In the genomic region with DNA sequence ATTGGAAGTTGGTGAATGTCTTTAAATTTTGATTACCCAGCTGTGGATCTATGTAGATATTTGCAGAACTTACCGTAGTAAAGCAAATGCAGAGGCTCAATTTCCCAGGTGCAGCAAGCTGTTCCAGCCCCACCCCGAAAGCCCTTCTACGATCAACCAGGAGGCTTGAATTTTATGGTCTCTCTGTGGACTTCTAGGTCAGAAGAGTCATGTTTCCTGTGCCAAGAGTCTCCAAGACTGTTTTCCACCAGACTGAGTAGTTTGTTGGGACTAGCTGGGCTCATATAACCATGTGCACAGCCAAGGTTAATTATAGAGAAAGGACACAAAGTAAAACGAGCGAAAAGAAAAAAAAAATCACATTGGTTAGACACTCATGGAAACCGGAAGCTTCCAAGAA, we compare ENCODE assay signal across 29 mouse cellular contexts.
A peak's percentile ranks its signal among the peaks of the same experiment; 100 is the strongest.
DNase-seq lines count a peak whose midpoint lies in the region; ATAC-seq and TF ChIP-seq lines count a peak whose summit lies in the region.
"Had no signal": no experiment of that assay in that cellular context is flagged by ENCODE, and none has a peak within 500 bp of the region (broad histone marks: within the 10 kb centered on the region; RNA-seq: fewer than 3 reads in every experiment).

No protein-coding gene starts in this region.

- H3K36me3 ChIP-seq in hindbrain, postnatal 0 days (ENCODE audit: insufficient read depth, low read length), result no peaks in the 10 kb centered on the region
- H3K36me3 ChIP-seq in hindbrain, embryonic 16.5 days (ENCODE audit: control insufficient read depth, insufficient read depth, low read length), result no peaks in the 10 kb centered on the region
- no peaks in the 10 kb centered on the region for H3K36me3 ChIP-seq in limb, embryonic 14.5 days (ENCODE audit: control insufficient read depth, insufficient read depth, low read length)
- H3K36me3 ChIP-seq: embryonic facial prominence, embryonic 13.5 days; embryonic facial prominence, embryonic 15.5 days; forebrain, embryonic 10.5 days; forebrain, embryonic 12.5 days; G1E had no signal

- H3K4me1 ChIP-seq in hindbrain, postnatal 0 days (ENCODE audit: insufficient read depth, low read length), result no peaks in the 10 kb centered on the region
- no peaks in the 10 kb centered on the region for H3K4me1 ChIP-seq in hindbrain, embryonic 16.5 days (ENCODE audit: control insufficient read depth, insufficient read depth, low read depth, low read length)
- H3K4me1 ChIP-seq in limb, embryonic 14.5 days (ENCODE audit: control insufficient read depth, insufficient read depth, low read length), result no peaks in the 10 kb centered on the region
- H3K4me1 ChIP-seq: embryonic facial prominence, embryonic 13.5 days; embryonic facial prominence, embryonic 15.5 days; forebrain, embryonic 10.5 days; forebrain, embryonic 12.5 days had no signal

- TF ChIP-seq POLR2A in limb, embryonic 14.5 days (IDR thresholded peaks at IDR 0.05; ENCODE audit: borderline replicate concordance, extremely low read depth, insufficient read depth, insufficient read length), result no peak

- 81% methylated on average over 6 of the region's 6 CpGs for WGBS in hindbrain, postnatal 0 days
- 81% methylated on average over 6 of the region's 6 CpGs for WGBS in hindbrain, embryonic 16.5 days
- WGBS in limb, embryonic 14.5 days, result 35% methylated on average over 6 of the region's 6 CpGs

- no peak for ATAC-seq in hindbrain, postnatal 0 days
- ATAC-seq in hindbrain, embryonic 16.5 days, result no peak
- ATAC-seq in limb, embryonic 14.5 days (ENCODE audit: low FRiP score, low read depth), result peak; percentile 67; the same call in 1 of the 2 replicates
- ATAC-seq: activated CD4-positive, CD25-positive, alpha-beta regulatory T cell, adult 4 months; CD4-positive, CD25-positive, alpha-beta regulatory T cell, adult 4 months; forebrain, embryonic 14.5 days; forebrain, embryonic 16.5 days; Patski had no signal

- H3K4me3 ChIP-seq in hindbrain, postnatal 0 days (ENCODE audit: low read length), result no peak overlapping the region
- H3K4me3 ChIP-seq in hindbrain, embryonic 16.5 days (ENCODE audit: low read length), result no peak overlapping the region
- H3K4me3 ChIP-seq in limb, embryonic 14.5 days (replicated peaks; ENCODE audit: low read length), result no peak overlapping the region
- H3K4me3 ChIP-seq: embryonic facial prominence, embryonic 13.5 days; embryonic facial prominence, embryonic 15.5 days; erythroblast, embryonic 14.5 days; forebrain, embryonic 10.5 days; forebrain, embryonic 12.5 days had no signal

- no peak overlapping the region for H3K9ac ChIP-seq in hindbrain, postnatal 0 days (replicated peaks; ENCODE audit: low read length)
- H3K9ac ChIP-seq in hindbrain, embryonic 16.5 days (ENCODE audit: low read depth, low read length), result no peak overlapping the region
- no peak overlapping the region for H3K9ac ChIP-seq in limb, embryonic 14.5 days (ENCODE audit: low read depth, low read length, severe bottlenecking)
- H3K9ac ChIP-seq: embryonic facial prominence, embryonic 13.5 days; embryonic facial prominence, embryonic 15.5 days; forebrain, embryonic 12.5 days had no signal

- DNase-seq in hindbrain, postnatal 0 days (ENCODE audit: low spot score), result peak; percentile 9
- DNase-seq in brain, adult 2 months (ENCODE audit: low read depth, low spot score), result peak; percentile 16
- DNase-seq in limb, embryonic 14.5 days (ENCODE audit: low spot score), result peak; percentile 33
- DNase-seq in retina, embryonic 14.5 days (ENCODE audit: low spot score), result no peak
- no peak for DNase-seq in lung, postnatal 36 days
- DNase-seq: adrenal gland, adult 8-10 months; adrenal gland, postnatal 14 days; adrenal gland, postnatal 36 days; B cell, adult 2 months; cerebellum, adult 11 months; cerebellum, adult 18-20 months; cerebellum, adult 8-10 months; cerebellum, adult 9-11 months; cerebellum, postnatal 14 days; cerebellum, postnatal 36 days; embryo, embryonic 11 days had no signal

- H3K27me3 ChIP-seq in hindbrain, postnatal 0 days (ENCODE audit: insufficient read depth, low read length), result no peaks in the 10 kb centered on the region
- H3K27me3 ChIP-seq in hindbrain, embryonic 16.5 days (replicated peaks; ENCODE audit: control insufficient read depth, insufficient read depth, low read length), result no peaks in the 10 kb centered on the region
- no peaks in the 10 kb centered on the region for H3K27me3 ChIP-seq in limb, embryonic 14.5 days (ENCODE audit: control insufficient read depth, insufficient read depth, low read length)
- H3K27me3 ChIP-seq: CH12.LX; embryonic facial prominence, embryonic 13.5 days; embryonic facial prominence, embryonic 15.5 days; forebrain, embryonic 12.5 days had no signal

- H3K4me2 ChIP-seq in hindbrain, postnatal 0 days (ENCODE audit: low read depth, low read length), result no peak overlapping the region
- no peak overlapping the region for H3K4me2 ChIP-seq in hindbrain, embryonic 16.5 days (ENCODE audit: low read length)
- H3K4me2 ChIP-seq in limb, embryonic 14.5 days (replicated peaks; ENCODE audit: low read depth, low read length, severe bottlenecking), result no peak overlapping the region
- H3K4me2 ChIP-seq: embryonic facial prominence, embryonic 13.5 days; embryonic facial prominence, embryonic 15.5 days; forebrain, embryonic 12.5 days had no signal

- no peak for TF ChIP-seq CTCF in hindbrain, postnatal 0 days (IDR thresholded peaks at IDR 0.05; ENCODE audit: low read depth)

- no peaks in the 10 kb centered on the region for H3K9me3 ChIP-seq in hindbrain, postnatal 0 days (ENCODE audit: low read length)
- H3K9me3 ChIP-seq in hindbrain, embryonic 16.5 days (ENCODE audit: control insufficient read depth, low read length), result no peaks in the 10 kb centered on the region
- H3K9me3 ChIP-seq in limb, embryonic 14.5 days (ENCODE audit: control insufficient read depth, low read length), result no peaks in the 10 kb centered on the region
- H3K9me3 ChIP-seq: embryonic facial prominence, embryonic 13.5 days; embryonic facial prominence, embryonic 15.5 days; forebrain, embryonic 10.5 days; forebrain, embryonic 12.5 days; G1E had no signal

- H3K27ac ChIP-seq in hindbrain, postnatal 0 days, result no peak overlapping the region
- no peak overlapping the region for H3K27ac ChIP-seq in hindbrain, embryonic 16.5 days (ENCODE audit: low read depth, low read length)
- no peak overlapping the region for H3K27ac ChIP-seq in limb, embryonic 14.5 days (replicated peaks; ENCODE audit: low read depth, low read length)
- H3K27ac ChIP-seq: embryonic facial prominence, embryonic 13.5 days; embryonic facial prominence, embryonic 15.5 days; forebrain, embryonic 10.5 days; forebrain, embryonic 12.5 days had no signal

Comparison
In these comparisons a context has a peak if more than half of its experiments do, and no peak if none do; other contexts are left out.
1. DNase-seq: peak in hindbrain, postnatal 0 days (single experiment), brain, adult 2 months (single experiment) and limb, embryonic 14.5 days (single experiment); none in retina, embryonic 14.5 days (single experiment) and lung, postnatal 36 days (single experiment).